Mouse (Mus musculus) testis, adult 2 months (tissue): ENCODE results near the gene Cnih1.

Experiments used
- CTCF ChIP-seq: fragments of 200-500 bp; IDR thresholded peaks from 2 replicates; pipeline ENCODE4 v1.5.1; 2012; ENCODE audit warnings: low read depth, mild to moderate bottlenecking, inconsistent platforms, low read length, moderate library complexity; ENCODE audit not compliant: control insufficient read depth, insufficient read depth, insufficient replicate concordance
- POLR2A ChIP-seq: fragments of 200-500 bp; IDR thresholded peaks from 2 replicates; pipeline ENCODE4 v1.6.1; 2012; ENCODE audit warnings: low read depth, mild to moderate bottlenecking, inconsistent platforms, low read length, moderate library complexity; ENCODE audit not compliant: control insufficient read depth

GRCm38 (mm10) chr14:46778756-46779155 is 9.5 kb downstream of the Cnih1 start:
- TF ChIP-seq POLR2A (no peak), CTCF (no peak)
